Mouse (Mus musculus) gastrocnemius, postnatal 4 days (tissue): ENCODE measurements at regions not wholly inside any gene's neighbourhood (a gene's known extent, or its start where the extent isn't known, plus 50 kb on each side); places are given as distances from the start of the nearest gene placed in this dataset.
A peak's percentile ranks its signal among the peaks of the same experiment; 100 is the strongest.

Experiments used
- DNase-seq, 2 experiments: peaks; one replicate each; pipeline ENCODE4 v3.0.0; 2021 to 2022; ENCODE audit warnings: low spot score in 2 of 2, mixed read lengths in 2 of 2

- DNase-seq, result no peak
These were observed 151.7 kb downstream of the Mtx2 start for GRCm38 (mm10) chr2:74977348-74977747.

DNA sequence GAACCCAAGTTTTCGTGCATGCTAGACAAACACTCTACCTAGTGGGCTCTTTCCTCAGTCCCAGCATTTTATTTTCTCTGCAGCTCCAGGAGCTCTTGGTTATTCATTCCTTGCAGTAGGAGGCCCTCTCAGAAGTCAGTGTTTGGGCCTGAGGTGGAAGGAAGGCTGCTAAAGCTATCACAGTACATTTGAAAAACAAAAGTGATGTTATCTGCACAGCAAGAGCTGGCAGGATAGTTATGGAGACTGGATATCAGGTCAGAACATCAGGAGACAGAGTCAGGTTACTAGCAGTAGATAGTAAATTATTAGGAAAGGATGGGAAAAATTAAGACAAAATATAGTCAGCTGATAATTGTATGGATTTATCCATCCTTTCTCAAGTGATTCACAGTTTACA is 152.2 kb downstream of the Mtx2 start:
- no peak for DNase-seq

DNA sequence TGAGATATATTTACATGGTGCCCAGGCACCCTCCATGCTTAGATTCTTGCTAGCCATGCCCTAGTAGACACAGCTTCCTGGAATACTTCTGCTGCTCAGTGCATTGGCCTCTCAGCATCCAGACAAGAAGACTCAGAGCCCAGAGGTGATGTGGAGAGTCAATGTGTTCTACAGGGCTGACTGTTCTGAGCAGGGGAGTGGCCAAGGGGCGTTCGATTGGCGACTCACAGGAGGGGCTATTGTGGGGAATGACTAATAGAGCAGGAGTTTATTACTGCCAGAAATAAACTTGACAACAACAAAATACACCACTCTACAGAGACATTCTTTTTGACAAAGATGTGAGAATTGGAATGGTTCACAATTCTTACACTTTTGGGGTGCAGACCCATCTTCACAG is 156.3 kb downstream of the Mtx2 start:
- no peak for DNase-seq

DNA sequence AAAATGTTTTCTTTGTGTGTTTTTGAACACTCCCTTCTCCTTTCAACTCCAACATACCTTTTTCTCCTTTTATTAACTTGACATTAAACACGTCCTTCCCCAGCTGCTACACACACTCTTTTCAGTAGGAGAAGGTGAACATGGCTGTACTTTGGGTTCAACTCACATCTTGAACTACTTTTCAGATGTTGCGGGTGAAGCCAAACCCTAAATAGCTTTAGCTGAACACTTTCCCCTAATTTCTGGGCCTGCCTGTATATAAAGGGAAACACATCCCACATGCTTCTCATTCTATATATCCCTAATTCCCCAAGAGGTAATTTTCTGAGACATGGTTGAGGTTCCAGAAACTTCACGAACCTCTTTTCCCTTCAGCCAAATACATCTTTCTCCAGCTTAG is 168.2 kb downstream of the Mtx2 start:
- DNase-seq, result no peak

DNA sequence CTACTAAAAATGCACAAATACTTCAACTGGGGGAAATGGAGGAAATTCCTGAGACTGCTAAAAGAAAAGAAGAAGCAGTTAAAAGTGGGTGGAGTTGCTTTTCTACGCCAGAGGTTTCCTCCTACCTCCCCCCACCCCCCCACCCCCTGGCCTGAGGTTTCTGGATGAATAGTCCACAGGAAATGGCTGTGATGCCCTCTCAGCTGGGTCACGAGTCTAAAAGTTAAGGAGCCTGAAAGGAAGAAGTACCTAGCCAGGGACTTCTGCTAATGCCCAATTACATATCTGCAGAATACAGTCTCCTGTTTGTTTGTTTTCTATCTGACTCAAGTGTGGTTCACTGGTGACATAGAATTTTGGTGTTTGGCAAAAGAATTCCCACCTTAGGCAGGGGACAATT is 169.4 kb downstream of the Mtx2 start:
- DNase-seq, result no peak

- DNase-seq, result no peak
These were observed 172.1 kb downstream of the Mtx2 start for GRCm38 (mm10) chr2:74997736-74998135.

- DNase-seq, result peak; percentile 42 to 78
These were observed 174.8 kb downstream of the Mtx2 start for GRCm38 (mm10) chr2:75000368-75000796.

- DNase-seq, result no peak
These were observed 177.0 kb downstream of the Mtx2 start for GRCm38 (mm10) chr2:75002562-75002961.

- DNase-seq, result no peak
These were observed 182.5 kb downstream of the Mtx2 start for GRCm38 (mm10) chr2:75008116-75008515.

DNA sequence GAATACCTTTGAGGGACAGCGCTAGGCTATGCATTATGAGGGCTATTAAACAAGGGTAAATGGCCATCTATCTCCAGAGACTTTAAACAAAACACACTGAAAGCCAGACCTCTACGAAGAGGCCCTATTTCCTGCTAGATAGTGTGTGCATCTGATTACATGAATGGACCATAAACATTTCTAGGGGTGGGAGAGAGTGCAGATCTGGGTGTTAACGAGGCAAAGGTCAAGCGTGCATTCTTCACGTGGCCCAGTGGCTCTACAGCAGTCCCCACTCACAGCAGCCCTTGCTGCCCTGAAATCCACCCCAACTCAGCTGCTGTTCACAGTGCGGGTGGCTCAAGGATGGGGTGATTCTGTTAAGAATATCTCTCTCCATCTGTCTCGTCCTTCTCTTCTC is 185.0 kb downstream of the Mtx2 start:
- DNase-seq, result no peak

- no peak for DNase-seq
These were observed 186.4 kb downstream of the Mtx2 start for GRCm38 (mm10) chr2:75012046-75012445.

DNA sequence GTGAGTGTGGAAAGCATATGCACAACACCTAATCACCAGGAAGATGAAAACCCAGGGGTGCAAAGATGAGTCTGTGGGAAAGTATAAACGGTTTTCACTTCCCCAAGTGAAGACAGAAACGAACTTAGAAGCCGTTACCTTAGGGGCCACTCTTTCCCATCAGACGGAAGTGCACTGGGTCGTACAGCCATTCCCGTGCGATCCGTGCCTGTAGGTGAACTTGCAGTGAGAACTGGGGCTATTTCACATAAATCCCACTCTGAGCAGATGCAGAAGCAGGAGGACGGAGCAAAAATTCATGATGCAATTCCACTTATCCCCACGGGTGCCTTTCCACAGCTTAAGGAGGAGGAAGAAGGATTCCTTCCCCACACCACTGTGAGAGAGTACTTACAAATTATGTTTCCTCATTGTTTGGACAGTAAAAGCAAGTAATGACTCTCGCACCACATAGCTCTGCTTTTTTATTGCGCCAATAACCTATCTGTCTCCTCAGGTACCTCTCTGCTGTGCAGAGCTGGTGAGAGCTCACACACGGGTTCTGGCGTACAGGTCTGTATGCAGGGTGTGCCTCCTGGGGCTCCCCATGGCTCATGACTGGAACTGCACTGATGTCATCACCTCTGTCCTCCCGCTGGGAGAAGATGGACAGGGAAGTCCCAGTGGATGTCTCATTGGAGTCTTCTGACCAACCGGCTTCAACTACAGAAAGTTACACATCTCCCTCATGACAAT is 189.6 kb downstream of the Mtx2 start:
- DNase-seq, result no peak

- no peak for DNase-seq
These were observed 193.9 kb downstream of the Mtx2 start for GRCm38 (mm10) chr2:75019459-75019858.

- DNase-seq, result no peak
These were observed 196.0 kb downstream of the Mtx2 start for GRCm38 (mm10) chr2:75021639-75022038.

DNA sequence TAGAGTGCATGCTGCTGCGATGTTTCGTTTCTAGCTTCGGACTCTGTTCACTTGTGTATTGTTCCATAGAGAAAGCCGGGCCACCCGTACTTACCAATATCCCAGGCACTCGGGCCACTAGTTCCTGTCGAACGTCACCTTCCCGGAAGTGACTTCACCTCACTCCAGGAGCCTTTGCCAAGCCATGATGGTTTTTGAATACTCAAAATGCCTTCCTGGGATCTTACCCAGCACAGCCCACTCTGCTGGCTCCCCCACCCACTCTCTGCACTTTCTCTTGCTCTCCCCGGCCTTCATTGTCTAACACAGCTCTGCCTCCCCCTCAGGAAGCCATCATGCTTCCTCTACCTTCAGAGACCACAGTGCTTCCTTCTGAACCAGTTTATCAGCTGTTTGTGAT is 202.5 kb downstream of the Mtx2 start:
- no peak for DNase-seq

GRCm38 (mm10) chr2:75029089-75029693 is 203.6 kb downstream of the Mtx2 start:
- no peak for DNase-seq

DNA sequence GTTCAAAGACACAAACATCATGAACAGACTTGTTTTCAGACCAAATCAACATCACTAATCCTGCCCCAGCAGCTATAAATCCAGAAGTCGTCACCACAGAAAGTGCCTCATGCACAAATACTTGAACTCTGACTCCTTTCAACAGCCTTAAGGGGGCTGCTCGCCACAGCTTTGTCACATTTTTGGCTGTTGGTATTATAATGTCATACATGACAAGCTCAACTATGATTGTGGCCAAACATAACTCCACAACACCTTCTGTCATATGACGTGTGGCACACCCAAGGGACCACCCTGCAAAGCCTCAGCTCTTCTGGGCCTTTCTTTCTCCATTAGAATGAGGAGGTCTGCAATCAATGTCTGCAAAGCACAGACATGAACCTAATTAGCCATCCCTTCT is 209.1 kb downstream of the Mtx2 start:
- DNase-seq, result no peak

DNA sequence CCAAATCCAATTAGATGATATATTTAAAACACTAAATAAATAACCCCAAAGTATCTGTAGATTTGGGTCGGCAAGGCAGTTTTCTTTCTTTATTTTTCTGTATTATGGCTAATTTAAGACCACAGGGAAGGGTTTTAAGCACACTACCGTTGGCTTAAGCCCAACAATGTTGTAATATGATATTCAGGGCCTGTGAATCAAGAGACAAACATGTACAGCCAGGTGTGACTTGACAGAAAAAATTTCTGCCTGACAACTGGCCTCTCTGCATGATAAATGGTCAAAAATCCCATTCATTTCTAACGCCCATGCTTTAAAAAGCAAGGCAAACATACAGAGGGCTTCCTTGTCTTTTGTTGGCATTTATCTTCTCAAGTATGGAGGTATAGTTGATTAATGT is 213.5 kb downstream of the Mtx2 start:
- no peak for DNase-seq

GRCm38 (mm10) chr2:75046892-75047291 is 221.3 kb downstream of the Mtx2 start:
- no peak for DNase-seq

GRCm38 (mm10) chr2:75048071-75048470 is 222.5 kb downstream of the Mtx2 start:
- DNase-seq, result no peak

GRCm38 (mm10) chr2:75054474-75055186 is 229.0 kb downstream of the Mtx2 start:
- DNase-seq, result peak in 1 of 2 experiments; percentile 13

DNA sequence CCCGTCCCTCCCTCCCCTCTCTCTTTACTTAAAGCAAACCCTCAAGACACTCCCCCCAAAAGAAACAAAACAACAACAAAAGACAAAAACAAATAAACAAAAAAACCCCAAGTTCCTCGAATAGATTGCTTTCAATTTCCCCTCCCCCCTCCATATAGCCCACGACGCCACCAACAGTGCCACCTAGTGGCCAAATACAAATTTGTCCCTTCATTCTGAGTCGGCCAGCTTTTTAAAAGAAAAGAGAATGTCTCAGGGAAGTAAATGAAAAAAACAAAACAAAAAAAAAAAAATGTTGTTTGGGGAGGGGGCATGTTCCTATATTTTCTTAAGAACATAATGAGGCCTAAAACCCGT is 229.6 kb downstream of the Mtx2 start:
- peak in 1 of 2 experiments; percentile 51 for DNase-seq

DNA sequence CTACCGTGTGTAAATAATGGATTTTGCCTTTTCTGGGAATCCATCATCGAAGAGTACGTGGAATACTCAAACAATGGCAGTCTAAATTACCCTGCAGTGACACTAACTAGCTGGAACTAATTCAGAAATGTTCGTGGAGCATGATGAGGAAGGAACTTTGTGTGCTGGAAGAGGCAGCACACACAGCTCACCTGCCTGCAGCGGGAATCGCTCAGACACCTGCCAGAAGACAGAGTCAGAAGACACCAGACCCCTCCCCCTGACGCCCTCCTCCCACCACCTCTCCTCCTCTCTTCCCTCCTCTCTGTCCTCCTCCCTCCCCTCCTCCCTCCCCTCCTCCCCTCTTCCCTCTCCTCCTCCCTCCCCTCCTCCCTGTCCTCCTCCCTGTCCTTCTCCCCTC is 235.4 kb downstream of the Mtx2 start:
- no peak for DNase-seq
